Mouse (Mus musculus) hindbrain, embryonic 16.5 days (tissue): ENCODE measurements around the gene Wrnip1. TPM values are rescaled to one million over a fixed set of nuclear protein-coding genes. Genes with fewer than 3 reads are reported as not detected.

ENCODE experiments used
- polyA plus RNA-seq: library from polyadenylated mRNA; unstranded; fragments of >200 nt; fragmentation: Nextera tagmentation; extraction: Ambion mirVana; gene quantifications from 2 replicates; pipeline ENCODE4 v1.2.1, GENCODE M21; 2015

Gene Wrnip1
- polyA plus RNA-seq, 1 experiment from 2014 or later = 35.6 TPM

Other genes with a start within 250 kb of the Wrnip1 start
- gene Mylk4, start 18.1 kb upstream of the Wrnip1 start, polyA plus RNA-seq = 0.14 and 0.55 TPM in 2 replicates
- not detected in 2 replicates for gene D930007J09Rik, start 811 bp downstream of the Wrnip1 start, polyA plus RNA-seq
- 1.9 and 2.5 TPM in 2 replicates for gene Serpinb1a, start 49.1 kb downstream of the Wrnip1 start, polyA plus RNA-seq
- gene Serpinb1c, start 96.2 kb downstream of the Wrnip1 start, polyA plus RNA-seq = not detected in 2 replicates
- 1.7 and 2.5 TPM in 2 replicates for gene Serpinb6b, start 163.2 kb downstream of the Wrnip1 start, polyA plus RNA-seq
- 2.4 and 3.1 TPM in 2 replicates for gene Serpinb9, start 201.2 kb downstream of the Wrnip1 start, polyA plus RNA-seq
- 0.14 and 0.17 TPM in 2 replicates for gene Serpinb9b, start 225.4 kb downstream of the Wrnip1 start, polyA plus RNA-seq